Mouse (Mus musculus) layer of hippocampus, postnatal 10 days (tissue): Measurements from ENCODE around the gene Cabp2. TPM values are rescaled to one million over a fixed set of nuclear protein-coding genes. Genes with fewer than 3 reads are reported as not detected.
"Not testable (repeated sequence)": the region's sequence is repeated elsewhere in the genome, so short reads cannot be mapped to it uniquely, and the experiment has no call there.

Experiments
- DNase-seq, 2 experiments: peaks; one replicate each; pipeline ENCODE4 v3.0.0; 2021; ENCODE audit warnings: low spot score in 2 of 2
- long read RNA-seq: library from polyadenylated mRNA; stranded (forward); transcript quantifications from one replicate; pipeline ENCODE4 v2.0.0, GENCODE M21; 2023
- total RNA-seq, 2 experiments: library from RNA; stranded (reverse); gene quantifications; 2 replicates each; pipeline ENCODE4 v1.2.3; 2021

The Cabp2 gene
- total RNA-seq, result not detected
- long read RNA-seq, result 0 reads

GRCm38 (mm10) chr19:4081394-4081793 lies at the start of gene Cabp2:
Cabp2 (plus strand) TSS chr19:4081578.
- no peak for DNase-seq

- no peak for DNase-seq
Measured at GRCm38 (mm10) chr19:4032668-4033067, 48.7 kb upstream of the Cabp2 start.

- DNase-seq, result no peak
Measured at GRCm38 (mm10) chr19:4033298-4033697, 48.1 kb upstream of the Cabp2 start.

GRCm38 (mm10) chr19:4033742-4034141 lies 47.6 kb upstream of the Cabp2 start:
- no peak for DNase-seq

GRCm38 (mm10) chr19:4036327-4037045 lies 44.9 kb upstream of the Cabp2 start:
- no peak for DNase-seq

GRCm38 (mm10) chr19:4037154-4037787 lies 44.1 kb upstream of the Cabp2 start:
- not testable (repeated sequence) for DNase-seq

GRCm38 (mm10) chr19:4037788-4038232 lies 43.6 kb upstream of the Cabp2 start, which contains the start of gene Gstp1:
Gstp1 (minus strand) TSS chr19:4037985.
- peak; percentile 78 to 87 for DNase-seq

- DNase-seq, result not testable (repeated sequence)
Measured at GRCm38 (mm10) chr19:4040941-4041340, 40.4 kb upstream of the Cabp2 start.

- not testable (repeated sequence) for DNase-seq
Measured at GRCm38 (mm10) chr19:4041500-4041899, 39.9 kb upstream of the Cabp2 start.

- DNase-seq, result no peak
Measured at GRCm38 (mm10) chr19:4042124-4042523, 39.3 kb upstream of the Cabp2 start.

- DNase-seq, result not testable (repeated sequence)
Measured at GRCm38 (mm10) chr19:4044109-4044508, 37.3 kb upstream of the Cabp2 start.

GRCm38 (mm10) chr19:4045966-4046865 lies 35.2 kb upstream of the Cabp2 start, which contains the start of gene Gstp2:
Gstp2 (minus strand) TSS chr19:4046023.
- peak; percentile 72 to 76 for DNase-seq

- DNase-seq, result no peak
Measured at GRCm38 (mm10) chr19:4046866-4047254, 34.5 kb upstream of the Cabp2 start.

- peak; percentile 78 to 83 for DNase-seq
Measured at GRCm38 (mm10) chr19:4047859-4048258, 33.5 kb upstream of the Cabp2 start.

- not testable (repeated sequence) for DNase-seq
Measured at GRCm38 (mm10) chr19:4049069-4049468, 32.3 kb upstream of the Cabp2 start.

GRCm38 (mm10) chr19:4051016-4051415 lies 30.4 kb upstream of the Cabp2 start:
- no peak for DNase-seq

GRCm38 (mm10) chr19:4051741-4052515 lies 29.4 kb upstream of the Cabp2 start:
- DNase-seq, result peak; percentile 62 to 69

GRCm38 (mm10) chr19:4052516-4053030 lies 28.8 kb upstream of the Cabp2 start:
- DNase-seq, result no peak

GRCm38 (mm10) chr19:4054613-4055012 lies 26.8 kb upstream of the Cabp2 start:
- no peak for DNase-seq

- no peak for DNase-seq
Measured at GRCm38 (mm10) chr19:4055216-4055946, 26.0 kb upstream of the Cabp2 start.
